Mouse (Mus musculus) spleen, adult 2 months (tissue): ENCODE data around the gene Ank.

ENCODE experiments used
- CTCF ChIP-seq: fragments of 200-500 bp; IDR thresholded peaks from 2 replicates; pipeline ENCODE4 v1.5.1; 2011; ENCODE audit warnings: mild to moderate bottlenecking, inconsistent platforms; ENCODE audit not compliant: insufficient read depth, insufficient read length, insufficient replicate concordance; ENCODE audit errors: extremely low read depth
- POLR2A ChIP-seq: fragments of 200-500 bp; IDR thresholded peaks from 2 replicates; pipeline ENCODE4 v1.6.1; 2011; ENCODE audit warnings: low read depth, low read length, inconsistent platforms

- TF ChIP-seq CTCF, result no peak
- TF ChIP-seq POLR2A, result no peak
Observed at GRCm38 (mm10) chr15:27629800-27630600, 163.5 kb downstream of the Ank start.
